Mouse (Mus musculus) stomach, postnatal 0 days (tissue): ENCODE measurements around the gene Msx3. TPM values are rescaled to one million over a fixed set of nuclear protein-coding genes. Genes with fewer than 3 reads are reported as not detected.

Experiments
- ATAC-seq: fragments of 200-750 bp; cut with Nextera tagmentation; 2 replicates; pipeline ENCODE4 v1.8.0; 2017; ENCODE audit not compliant: low FRiP score, low TSS enrichment
- DNase-seq: peaks from one replicate; pipeline ENCODE4 v3.0.0-alpha.2; 2016; ENCODE audit warnings: low spot score
- H3K27ac ChIP-seq: fragments of 300-500 bp; sonication (generic); replicated peaks from 2 replicates; pipeline ENCODE4 v1.5.1; 2014; ENCODE audit warnings: mild to moderate bottlenecking, control low read depth
- H3K27me3 ChIP-seq: fragments of 300-500 bp; sonication (generic); 2 replicates; pipeline ENCODE4 v1.6.1; 2014; ENCODE audit warnings: low read length; ENCODE audit not compliant: control insufficient read depth, insufficient read depth
- H3K36me3 ChIP-seq: fragments of 300-500 bp; sonication (generic); 2 replicates; pipeline ENCODE4 v1.6.1; 2014; ENCODE audit warnings: low read length, mixed read lengths; ENCODE audit not compliant: control insufficient read depth, insufficient read depth
- H3K4me1 ChIP-seq: fragments of 300-500 bp; sonication (generic); replicated peaks from 2 replicates; pipeline ENCODE4 v1.6.1; 2014; ENCODE audit warnings: antibody characterized with exemption; ENCODE audit not compliant: control insufficient read depth, insufficient read depth
- H3K4me2 ChIP-seq: fragments of 300-500 bp; sonication (generic); replicated peaks from 2 replicates; pipeline ENCODE4 v1.6.1; 2014; ENCODE audit warnings: low read depth, mild to moderate bottlenecking, control low read depth, moderate library complexity
- H3K4me3 ChIP-seq: fragments of 300-500 bp; sonication (generic); 2 replicates; pipeline ENCODE4 v1.5.1; 2014; ENCODE audit warnings: low read depth, low read length, control low read depth
- H3K9ac ChIP-seq: fragments of 300-500 bp; sonication (generic); 2 replicates; pipeline ENCODE4 v1.6.1; 2014; ENCODE audit warnings: mild to moderate bottlenecking, low read length, control low read depth, mixed read lengths
- H3K9me3 ChIP-seq: fragments of 300-500 bp; sonication (generic); 2 replicates; pipeline ENCODE4 v1.6.1; 2016; ENCODE audit warnings: low read length; ENCODE audit not compliant: control insufficient read depth
- CTCF ChIP-seq: IDR thresholded peaks from 2 replicates; pipeline ENCODE4 v1.5.1; 2016; ENCODE audit warnings: antibody characterized with exemption, low read depth, mild to moderate bottlenecking, moderate library complexity
- EP300 ChIP-seq: optimal IDR thresholded peaks from 2 replicates; pipeline ENCODE3; 2016; ENCODE audit warnings: antibody characterized with exemption
- WGBS: fragments of 180-500 bp; shearing (Covaris S2); extraction: QIAGEN DNeasy Blood & Tissue Kit; methylation state at CpG from one replicate; pipeline ENCODE4 v1.1.7; 2014; 5-methylcytosine and 5-hydroxymethylcytosine counted together
- polyA plus RNA-seq: library from polyadenylated mRNA; unstranded; fragments of >200 nt; fragmentation: Nextera tagmentation; extraction: Ambion mirVana; gene quantifications from 2 replicates; pipeline ENCODE4 v1.2.1, GENCODE M21; 2015

Gene Msx3
- polyA plus RNA-seq, 1 experiment from 2014 or later, result not detected

- H3K9me3 ChIP-seq, result no peaks in the 10 kb centered on the region
- no peak for TF ChIP-seq EP300
- TF ChIP-seq CTCF, result no peak
- peaks cover 3% of the 10 kb centered on the region; the same call in 1 of the 2 replicates for H3K4me1 ChIP-seq
- ATAC-seq (peak; percentile 99), DNase-seq (peak; percentile 98)
- H3K27me3 ChIP-seq, result no peaks in the 10 kb centered on the region
- under 1% methylated on average over 69 of the region's 69 CpGs for WGBS
- peaks cover 6% of the 10 kb centered on the region; the same call in 1 of the 2 replicates for H3K36me3 ChIP-seq
- H3K27ac ChIP-seq, result peak within 1 kb of the TSS; percentile 88
- peak within 1 kb of the TSS; percentile 88 for H3K9ac ChIP-seq
- H3K4me2 ChIP-seq, result peak within 1 kb of the TSS; percentile 88
- peak within 1 kb of the TSS; percentile 76 for H3K4me3 ChIP-seq
These were observed 12.4 kb downstream of the Msx3 start, which contains the start of the genes Zfp511 and Tubgcp2 for GRCm38 (mm10) chr7:140036281-140037170. Gene Zfp511 (plus strand): TSS chr7:140036391. Gene Tubgcp2 (minus strand): TSS chr7:140036669.

GRCm38 (mm10) chr7:140035456-140035855, 13.4 kb downstream of the Msx3 start:
- peaks cover 7% of the 10 kb centered on the region for H3K36me3 ChIP-seq
- no peak for TF ChIP-seq EP300
- no peak for TF ChIP-seq CTCF
- H3K4me1 ChIP-seq, result peaks cover 3% of the 10 kb centered on the region; the same call in 1 of the 2 replicates
- ATAC-seq (no peak), DNase-seq (no peak)
- 7% methylated on average over 7 of the region's 7 CpGs for WGBS
- H3K27me3 ChIP-seq, result no peaks in the 10 kb centered on the region
- H3K9ac ChIP-seq, result peak overlapping the region; percentile 88
- H3K27ac ChIP-seq, result peak overlapping the region; percentile 88
- peak overlapping the region; percentile 76 for H3K4me3 ChIP-seq
- peak overlapping the region; percentile 88 for H3K4me2 ChIP-seq
- no peaks in the 10 kb centered on the region for H3K9me3 ChIP-seq

GRCm38 (mm10) chr7:140033386-140033785, 15.5 kb downstream of the Msx3 start:
- H3K36me3 ChIP-seq, result peaks cover 22% of the 10 kb centered on the region
- DNase-seq, result no peak
- TF ChIP-seq EP300 (no peak), CTCF (no peak)

GRCm38 (mm10) chr7:140032366-140032765, 16.5 kb downstream of the Msx3 start:
- ATAC-seq (no peak), DNase-seq (no peak)
- H3K9me3 ChIP-seq, result no peaks in the 10 kb centered on the region
- H3K4me3 ChIP-seq, result no peak overlapping the region
- H3K4me1 ChIP-seq, result peaks cover 3% of the 10 kb centered on the region; the same call in 1 of the 2 replicates
- no peak overlapping the region for H3K4me2 ChIP-seq
- H3K27me3 ChIP-seq, result no peaks in the 10 kb centered on the region
- H3K9ac ChIP-seq, result no peak overlapping the region
- H3K36me3 ChIP-seq, result peaks cover 26% of the 10 kb centered on the region
- TF ChIP-seq CTCF, result no peak
- TF ChIP-seq EP300, result no peak
- no peak overlapping the region for H3K27ac ChIP-seq
- 92% methylated on average over 10 of the region's 10 CpGs for WGBS

More at GRCm38 (mm10) chr7:140033386-140033785, 15.5 kb downstream of the Msx3 start:
- Histone ChIP-seq H3K4me2 (no peak overlapping the region), H3K27ac (no peak overlapping the region), H3K9ac (no peak overlapping the region), H3K4me1 (peaks cover 3% of the 10 kb centered on the region; the same call in 1 of the 2 replicates), H3K9me3 (no peaks in the 10 kb centered on the region), H3K4me3 (no peak overlapping the region), H3K27me3 (no peaks in the 10 kb centered on the region)
- ATAC-seq, result no peak
- 96% methylated on average over 9 of the region's 9 CpGs for WGBS

DNA sequence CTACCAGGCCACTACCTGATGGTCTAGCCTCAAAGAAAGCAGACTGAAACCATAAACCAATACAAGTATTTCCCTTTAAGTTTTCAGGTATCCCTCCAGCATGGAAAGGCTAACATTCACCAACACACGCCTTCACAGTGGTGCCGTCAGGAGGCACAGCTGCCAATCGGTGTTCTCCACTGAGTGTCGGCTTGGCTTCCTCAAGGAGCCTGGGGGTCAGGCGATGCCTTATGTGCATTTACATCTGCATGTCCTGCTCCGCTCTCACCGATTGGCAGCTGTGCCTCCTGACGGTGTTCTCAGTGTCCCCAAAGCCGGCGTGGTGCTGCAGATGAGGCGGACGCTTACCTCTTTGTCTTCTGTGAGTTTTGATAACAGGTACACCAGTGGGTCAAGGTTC, 17.1 kb downstream of the Msx3 start:
- 95% methylated on average over 12 of the region's 12 CpGs for WGBS
- DNase-seq (no peak), ATAC-seq (no peak)
- Histone ChIP-seq H3K9me3 (no peaks in the 10 kb centered on the region), H3K4me3 (no peak overlapping the region), H3K4me1 (peaks cover 3% of the 10 kb centered on the region; the same call in 1 of the 2 replicates), H3K36me3 (peaks cover 26% of the 10 kb centered on the region), H3K9ac (no peak overlapping the region), H3K27ac (no peak overlapping the region), H3K4me2 (no peak overlapping the region), H3K27me3 (no peaks in the 10 kb centered on the region)
- no peak for TF ChIP-seq EP300
- no peak for TF ChIP-seq CTCF

GRCm38 (mm10) chr7:140011336-140011735, 37.6 kb downstream of the Msx3 start:
- H3K4me3 ChIP-seq, result no peak overlapping the region
- no peaks in the 10 kb centered on the region for H3K27me3 ChIP-seq
- no peak overlapping the region for H3K9ac ChIP-seq
- DNase-seq (no peak), ATAC-seq (no peak)
- TF ChIP-seq CTCF (no peak), EP300 (no peak)
- 98% methylated on average over 17 of the region's 17 CpGs for WGBS
- no peak overlapping the region for H3K27ac ChIP-seq
- no peaks in the 10 kb centered on the region for H3K9me3 ChIP-seq
- peaks cover 2% of the 10 kb centered on the region; the same call in 1 of the 2 replicates for H3K36me3 ChIP-seq
- no peak overlapping the region for H3K4me2 ChIP-seq
- no peaks in the 10 kb centered on the region for H3K4me1 ChIP-seq
